Comparison of ENCODE assay signal across 26 mouse cellular contexts in the genomic region with DNA sequence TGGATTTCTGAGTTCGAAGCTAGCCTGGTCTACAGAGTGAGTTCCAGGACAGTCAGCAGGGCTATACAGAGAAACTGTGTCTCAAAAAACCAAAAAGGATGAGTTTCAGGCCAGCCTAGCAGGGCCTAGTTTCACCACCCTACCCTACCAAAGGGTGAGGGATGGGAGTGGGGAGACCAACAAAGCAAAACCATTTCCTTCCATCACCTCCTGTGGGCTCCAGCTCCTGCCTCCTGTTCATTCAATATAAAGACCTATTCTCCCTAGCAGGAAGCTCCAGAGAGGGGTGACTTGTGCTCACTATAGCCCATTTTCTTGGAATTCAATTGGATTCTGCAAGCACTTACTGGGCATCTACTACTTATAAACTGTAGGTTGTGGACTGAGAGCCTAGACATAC. TPM values are rescaled to one million over a fixed set of nuclear protein-coding genes. Genes with fewer than 3 reads are reported as not detected.
DNase-seq lines count a peak whose midpoint lies in the region; ATAC-seq and TF ChIP-seq lines count a peak whose summit lies in the region.
"Had no signal": no experiment of that assay in that cellular context is flagged by ENCODE, and none has a peak within 500 bp of the region (broad histone marks: within the 10 kb centered on the region; RNA-seq: fewer than 3 reads in every experiment).

No protein-coding gene starts in this region.

- no peak overlapping the region for H3K4me2 ChIP-seq in midbrain, embryonic 11.5 days
- H3K4me2 ChIP-seq in midbrain, embryonic 16.5 days (ENCODE audit: low read length): no peak overlapping the region
- H3K4me2 ChIP-seq: embryonic facial prominence, embryonic 13.5 days; forebrain, embryonic 12.5 days; forebrain, embryonic 15.5 days; hindbrain, embryonic 12.5 days; hindbrain, embryonic 15.5 days had no signal

- no peak for TF ChIP-seq POLR2A in kidney, adult 2 months (IDR thresholded peaks at IDR 0.05; ENCODE audit: low read depth, low read length)

- no peak overlapping the region for H3K4me3 ChIP-seq in midbrain, embryonic 11.5 days (ENCODE audit: low read depth, low read length)
- no peak overlapping the region for H3K4me3 ChIP-seq in midbrain, embryonic 16.5 days (ENCODE audit: low read depth, low read length)
- H3K4me3 ChIP-seq in kidney, adult 2 months (ENCODE audit: insufficient read depth, low read depth, low read length): no peak overlapping the region
- H3K4me3 ChIP-seq: embryonic facial prominence, embryonic 10.5 days; embryonic facial prominence, embryonic 13.5 days; erythroblast, embryonic 14.5 days; forebrain, embryonic 12.5 days; forebrain, embryonic 15.5 days; heart, adult 2 months; heart, embryonic 10.5 days; hindbrain, embryonic 12.5 days; hindbrain, embryonic 15.5 days had no signal

- no peak for ATAC-seq in midbrain, embryonic 11.5 days (ENCODE audit: low FRiP score)
- no peak for ATAC-seq in midbrain, embryonic 16.5 days
- ATAC-seq: CD4-positive, CD25-positive, alpha-beta regulatory T cell, adult 4 months; forebrain, embryonic 15.5 days; intestine, postnatal 0 days had no signal

- no peaks in the 10 kb centered on the region for H3K9me3 ChIP-seq in midbrain, embryonic 11.5 days (ENCODE audit: control insufficient read depth, low read length)
- no peaks in the 10 kb centered on the region for H3K9me3 ChIP-seq in midbrain, embryonic 16.5 days (replicated peaks; ENCODE audit: control insufficient read depth, low read length, poor library complexity, severe bottlenecking)
- H3K9me3 ChIP-seq: embryonic facial prominence, embryonic 10.5 days; embryonic facial prominence, embryonic 13.5 days; forebrain, embryonic 12.5 days; forebrain, embryonic 15.5 days; heart, embryonic 10.5 days; hindbrain, embryonic 12.5 days; hindbrain, embryonic 15.5 days had no signal

- no peak overlapping the region for H3K9ac ChIP-seq in midbrain, embryonic 11.5 days (ENCODE audit: low read length)
- H3K9ac ChIP-seq in midbrain, embryonic 16.5 days (ENCODE audit: low read depth, low read length): no peak overlapping the region
- H3K9ac ChIP-seq: embryonic facial prominence, embryonic 13.5 days; forebrain, embryonic 12.5 days; forebrain, embryonic 15.5 days; hindbrain, embryonic 12.5 days; hindbrain, embryonic 15.5 days had no signal

- no peak for TF ChIP-seq CTCF in kidney, adult 2 months (conservative IDR thresholded peaks at IDR 0.05; ENCODE audit: insufficient read depth, insufficient read length, low read depth, low read length)

- H3K36me3 ChIP-seq in midbrain, embryonic 11.5 days (ENCODE audit: control insufficient read depth, insufficient read depth, low read length): no peaks in the 10 kb centered on the region
- no peaks in the 10 kb centered on the region for H3K36me3 ChIP-seq in midbrain, embryonic 16.5 days (ENCODE audit: control insufficient read depth, insufficient read depth, low read length)
- H3K36me3 ChIP-seq in kidney, adult 2 months (ENCODE audit: control insufficient read depth, insufficient read depth, low read length): no peaks in the 10 kb centered on the region
- H3K36me3 ChIP-seq: embryonic facial prominence, embryonic 10.5 days; embryonic facial prominence, embryonic 13.5 days; forebrain, embryonic 12.5 days; forebrain, embryonic 15.5 days; hindbrain, embryonic 12.5 days; hindbrain, embryonic 15.5 days had no signal

- H3K27ac ChIP-seq in midbrain, embryonic 11.5 days (ENCODE audit: low read depth, low read length): no peak overlapping the region
- H3K27ac ChIP-seq in midbrain, embryonic 16.5 days (ENCODE audit: low read length): no peak overlapping the region
- no peak overlapping the region for H3K27ac ChIP-seq in kidney, adult 2 months (ENCODE audit: insufficient read depth, low read depth, low read length)
- H3K27ac ChIP-seq: embryonic facial prominence, embryonic 10.5 days; embryonic facial prominence, embryonic 13.5 days; forebrain, embryonic 12.5 days; forebrain, embryonic 15.5 days; heart, adult 2 months; heart, embryonic 10.5 days; hindbrain, embryonic 12.5 days; hindbrain, embryonic 15.5 days had no signal

- 96% methylated on average over 1 of the region's 1 CpGs for WGBS in midbrain, embryonic 11.5 days
- WGBS in midbrain, embryonic 16.5 days: 100% methylated on average over 1 of the region's 1 CpGs
- WGBS in kidney, adult 2 months: 100% methylated on average over 1 of the region's 1 CpGs

- no peaks in the 10 kb centered on the region for H3K27me3 ChIP-seq in midbrain, embryonic 11.5 days (ENCODE audit: control insufficient read depth, insufficient read depth, low read length)
- H3K27me3 ChIP-seq in midbrain, embryonic 16.5 days (ENCODE audit: control insufficient read depth, insufficient read depth, low read depth, low read length): no peaks in the 10 kb centered on the region
- no peaks in the 10 kb centered on the region for H3K27me3 ChIP-seq in kidney, adult 2 months (replicated peaks; ENCODE audit: control insufficient read depth, insufficient read depth, low read length)
- H3K27me3 ChIP-seq: embryonic facial prominence, embryonic 13.5 days; forebrain, embryonic 12.5 days; forebrain, embryonic 15.5 days; hindbrain, embryonic 12.5 days; hindbrain, embryonic 15.5 days had no signal

- DNase-seq in midbrain, embryonic 11.5 days (ENCODE audit: low spot score, missing footprints): peak; percentile 41
- DNase-seq in ES-CJ7 (ENCODE audit: low read depth, low spot score): peak; percentile 62
- peak; percentile 58 for DNase-seq in ZHBTc4 (ENCODE audit: low read depth, low spot score)
- no peak for DNase-seq in c-Kit-positive CD71-positive TER-119-positive erythroid progenitor cells, embryonic 14.5 days (ENCODE audit: low spot score)
- DNase-seq in kidney, adult 2 months: no peak
- DNase-seq: adrenal gland, adult 2 months; adrenal gland, postnatal 14 days; cerebellum, adult 11-12 months; cerebellum, adult 8-10 months; cerebellum, postnatal 10 days; cerebellum, postnatal 36 days; embryo, embryonic 11 days; gastrocnemius, postnatal 25 days; heart, adult 2 months had no signal

- peaks cover 5% of the 10 kb centered on the region; the same call in 1 of the 2 replicates for H3K4me1 ChIP-seq in midbrain, embryonic 11.5 days (ENCODE audit: control insufficient read depth, insufficient read depth, low read length)
- H3K4me1 ChIP-seq in midbrain, embryonic 16.5 days (ENCODE audit: control insufficient read depth, insufficient read depth, low read length): peaks cover 8% of the 10 kb centered on the region
- H3K4me1 ChIP-seq in kidney, adult 2 months (ENCODE audit: control insufficient read depth, insufficient read depth, low read length): peaks cover 11% of the 10 kb centered on the region; the same call in 1 of the 2 replicates

RNA-seq across cellular contexts. Expression of gene Mov10, which starts 3.6 kb away (rescaled TPM):
- 9.5 and 9.9 TPM in 2 replicates for polyA plus RNA-seq in midbrain, embryonic 11.5 days (2014; fragmentation: Nextera tagmentation; extraction: Ambion mirVana)
- polyA plus RNA-seq in midbrain, embryonic 16.5 days (2015; fragmentation: Nextera tagmentation; extraction: Ambion mirVana): 7.8 and 8.3 TPM in 2 replicates
- 14.1 and 14.2 TPM in 2 replicates for polyA plus RNA-seq in kidney, adult 2 months (2012; rRNA removed)

RNA-seq across cellular contexts. Expression of gene Rhoc, which starts 26.6 kb away (rescaled TPM):
- polyA plus RNA-seq in midbrain, embryonic 11.5 days (2014; fragmentation: Nextera tagmentation; extraction: Ambion mirVana): 78.2 and 82.0 TPM in 2 replicates
- polyA plus RNA-seq in midbrain, embryonic 16.5 days (2015; fragmentation: Nextera tagmentation; extraction: Ambion mirVana): 41.2 and 45.5 TPM in 2 replicates
- 75.7 and 87.2 TPM in 2 replicates for polyA plus RNA-seq in kidney, adult 2 months (2012; rRNA removed)

RNA-seq across cellular contexts. Expression of gene Fam19a3, which starts 33.1 kb away (rescaled TPM):
- polyA plus RNA-seq in midbrain, embryonic 11.5 days (2014; fragmentation: Nextera tagmentation; extraction: Ambion mirVana): not detected in 2 replicates
- 0.11 TPM in 1 of 2 replicates, not detected in the other for polyA plus RNA-seq in midbrain, embryonic 16.5 days (2015; fragmentation: Nextera tagmentation; extraction: Ambion mirVana)
- 0.35 and 0.45 TPM in 2 replicates for polyA plus RNA-seq in kidney, adult 2 months (2012; rRNA removed)
- polyA plus RNA-seq: C2C12; erythroblast, embryonic 14.5 days; hindbrain, embryonic 15.5 days had no signal

RNA-seq across cellular contexts. Expression of gene Ppm1j, which starts 33.9 kb away (rescaled TPM):
- 0.44 and 0.97 TPM in 2 replicates for polyA plus RNA-seq in midbrain, embryonic 11.5 days (2014; fragmentation: Nextera tagmentation; extraction: Ambion mirVana)
- 0.98 and 1.1 TPM in 2 replicates for polyA plus RNA-seq in midbrain, embryonic 16.5 days (2015; fragmentation: Nextera tagmentation; extraction: Ambion mirVana)
- polyA plus RNA-seq in kidney, adult 2 months (2012; rRNA removed): 3.4 and 4.0 TPM in 2 replicates
- polyA plus RNA-seq: erythroblast, embryonic 14.5 days had no signal

RNA-seq across cellular contexts. Expression of gene St7l, which starts 49.1 kb away (rescaled TPM):
- polyA plus RNA-seq in midbrain, embryonic 11.5 days (2014; fragmentation: Nextera tagmentation; extraction: Ambion mirVana): 36.3 and 40.3 TPM in 2 replicates
- 37.6 and 38.3 TPM in 2 replicates for polyA plus RNA-seq in midbrain, embryonic 16.5 days (2015; fragmentation: Nextera tagmentation; extraction: Ambion mirVana)
- 6.3 and 7.4 TPM in 2 replicates for polyA plus RNA-seq in kidney, adult 2 months (2012; rRNA removed)

Comparison
In these comparisons a context has a peak if more than half of its experiments do, and no peak if none do; other contexts are left out.
1. DNase-seq: peak in midbrain, embryonic 11.5 days (single experiment), ES-CJ7 (single experiment) and ZHBTc4 (single experiment); none in c-Kit-positive CD71-positive TER-119-positive erythroid progenitor cells, embryonic 14.5 days (single experiment) and kidney, adult 2 months (single experiment).